Mouse (Mus musculus): ENCODE measurements around the gene Hmga2.
"Not testable (repeated sequence)": the region's sequence is repeated elsewhere in the genome, so short reads cannot be mapped to it uniquely, and the experiment has no call there.

Hmga2 gene

GRCm38 (mm10) chr10:120339324-120339723 lies 136.9 kb downstream of the Hmga2 start:
- no peak for DNase-seq

- DNase-seq, result no peak
These were observed 137.4 kb downstream of the Hmga2 start for GRCm38 (mm10) chr10:120338841-120339240.

- not testable (repeated sequence) for DNase-seq
These were observed 137.8 kb downstream of the Hmga2 start for GRCm38 (mm10) chr10:120338431-120338830.

- no peak for DNase-seq
These were observed 148.3 kb downstream of the Hmga2 start for GRCm38 (mm10) chr10:120327946-120328345.

GRCm38 (mm10) chr10:120323584-120324203 lies 152.6 kb downstream of the Hmga2 start:
- DNase-seq, result no peak

- no peak for DNase-seq
These were observed 153.5 kb downstream of the Hmga2 start for GRCm38 (mm10) chr10:120322815-120323214.

GRCm38 (mm10) chr10:120319614-120320013 lies 156.7 kb downstream of the Hmga2 start:
- DNase-seq, result no peak
